Mouse (Mus musculus): ENCODE results near the gene Rag2.

GRCm38 (mm10) chr2:101624011-101624410, 507 bp upstream of the Rag2 start:
- TF ChIP-seq TAL1 (IDR thresholded peaks at IDR 0.05; ENCODE audit: low read length), result no peak
- no peak for TF ChIP-seq GATA1 (IDR thresholded peaks at IDR 0.05; ENCODE audit: low read length)

Data from erythroblast, embryonic 14.5 days (primary cell).